Mouse (Mus musculus) hindbrain, embryonic 10.5 days (tissue): ENCODE results near the gene Chn1. TPM values are rescaled to one million over a fixed set of nuclear protein-coding genes. Genes with fewer than 3 reads are reported as not detected.
A peak's percentile ranks its signal among the peaks of the same experiment; 100 is the strongest.
"Not testable (repeated sequence)": the region's sequence is repeated elsewhere in the genome, so short reads cannot be mapped to it uniquely, and the experiment has no call there.

Source experiments
- DNase-seq: peaks from one replicate; pipeline ENCODE4 v3.0.0-alpha.2; 2017; ENCODE audit warnings: low spot score
- H3K27ac ChIP-seq: fragments of 300-500 bp; sonication (generic); 2 replicates; pipeline ENCODE4 v1.5.1; 2016; ENCODE audit warnings: mild to moderate bottlenecking, moderate library complexity
- H3K27me3 ChIP-seq: fragments of 300-500 bp; sonication (generic); 2 replicates; pipeline ENCODE4 v1.6.1; 2016; ENCODE audit warnings: mild to moderate bottlenecking; ENCODE audit not compliant: poor library complexity, insufficient read depth, severe bottlenecking
- H3K36me3 ChIP-seq: fragments of 300-500 bp; sonication (generic); 2 replicates; pipeline ENCODE4 v1.6.1; 2016; ENCODE audit warnings: mild to moderate bottlenecking, moderate library complexity
- H3K4me1 ChIP-seq: fragments of 300-500 bp; sonication (generic); replicated peaks from 2 replicates; pipeline ENCODE4 v1.6.1; 2016; ENCODE audit warnings: mild to moderate bottlenecking
- H3K4me3 ChIP-seq: fragments of 300-500 bp; sonication (generic); 2 replicates; pipeline ENCODE4 v1.5.1; 2016; ENCODE audit warnings: mild to moderate bottlenecking, moderate library complexity
- H3K9me3 ChIP-seq: fragments of 300-500 bp; sonication (generic); 2 replicates; pipeline ENCODE4 v1.6.1; 2016; ENCODE audit warnings: mild to moderate bottlenecking, moderate library complexity
- WGBS: fragments of 180-500 bp; shearing (Covaris S2); methylation state at CpG from one replicate; pipeline ENCODE4 v1.1.7; 2016; 5-methylcytosine and 5-hydroxymethylcytosine counted together
- polyA plus RNA-seq: library from polyadenylated mRNA; unstranded; fragments of >200 nt; fragmentation: Nextera tagmentation; extraction: Ambion mirVana; gene quantifications from 2 replicates; pipeline ENCODE4 v1.2.1, GENCODE M21; 2016

Gene Chn1
- polyA plus RNA-seq = 44.7 and 68.4 TPM in 2 replicates

- H3K36me3 ChIP-seq = no peaks in the 10 kb centered on the region
- no peaks in the 10 kb centered on the region for H3K27me3 ChIP-seq
- H3K27ac ChIP-seq = peak within 1 kb of the TSS; percentile 99
- H3K9me3 ChIP-seq = no peaks in the 10 kb centered on the region
- peaks cover 38% of the 10 kb centered on the region for H3K4me1 ChIP-seq
- peak; percentile 90 for DNase-seq
- under 1% methylated on average over 122 of the region's 131 CpGs for WGBS
- peak within 1 kb of the TSS; percentile 86 for H3K4me3 ChIP-seq
Measured at GRCm38 (mm10) chr2:73774786-73775682, at the start of gene Chn1. Chn1 (minus strand) TSS chr2:73775346.

GRCm38 (mm10) chr2:73818742-73819141, 43.6 kb upstream of the Chn1 start:
- Histone ChIP-seq H3K27ac (no peak overlapping the region), H3K4me1 (no peaks in the 10 kb centered on the region), H3K4me3 (no peak overlapping the region), H3K9me3 (no peaks in the 10 kb centered on the region), H3K36me3 (peaks cover 54% of the 10 kb centered on the region), H3K27me3 (no peaks in the 10 kb centered on the region)
- 85% methylated on average over 4 of the region's 4 CpGs for WGBS
- DNase-seq = no peak

GRCm38 (mm10) chr2:73807609-73808008, 32.5 kb upstream of the Chn1 start:
- 88% methylated on average over 8 of the region's 8 CpGs for WGBS
- no peaks in the 10 kb centered on the region for H3K36me3 ChIP-seq
- H3K4me1 ChIP-seq = no peaks in the 10 kb centered on the region
- no peak overlapping the region for H3K4me3 ChIP-seq
- DNase-seq = no peak
- H3K9me3 ChIP-seq = no peaks in the 10 kb centered on the region
- no peaks in the 10 kb centered on the region for H3K27me3 ChIP-seq
- no peak overlapping the region for H3K27ac ChIP-seq

GRCm38 (mm10) chr2:73800127-73800526, 25.0 kb upstream of the Chn1 start:
- not testable (repeated sequence) for H3K27me3 ChIP-seq, H3K27ac ChIP-seq, H3K9me3 ChIP-seq, DNase-seq, H3K4me3 ChIP-seq, H3K36me3 ChIP-seq, H3K4me1 ChIP-seq
- WGBS = 92% methylated on average over 9 of the region's 9 CpGs

GRCm38 (mm10) chr2:73798786-73799185, 23.6 kb upstream of the Chn1 start:
- H3K27ac ChIP-seq = no peak overlapping the region
- no peak overlapping the region for H3K4me3 ChIP-seq
- no peaks in the 10 kb centered on the region for H3K36me3 ChIP-seq
- H3K27me3 ChIP-seq = no peaks in the 10 kb centered on the region
- no peak for DNase-seq
- 75% methylated on average over 5 of the region's 5 CpGs for WGBS
- no peaks in the 10 kb centered on the region for H3K9me3 ChIP-seq
- H3K4me1 ChIP-seq = no peaks in the 10 kb centered on the region

- 68% methylated on average over 4 of the region's 4 CpGs for WGBS
- Histone ChIP-seq H3K9me3 (no peaks in the 10 kb centered on the region), H3K4me3 (no peak overlapping the region), H3K4me1 (no peaks in the 10 kb centered on the region), H3K36me3 (no peaks in the 10 kb centered on the region), H3K27ac (no peak overlapping the region), H3K27me3 (no peaks in the 10 kb centered on the region)
- DNase-seq = no peak
Measured at GRCm38 (mm10) chr2:73798136-73798535, 23.0 kb upstream of the Chn1 start.

GRCm38 (mm10) chr2:73791846-73792630, 16.9 kb upstream of the Chn1 start:
- H3K27me3 ChIP-seq = peaks cover 3% of the 10 kb centered on the region; the same call in 1 of the 2 replicates
- H3K9me3 ChIP-seq = no peaks in the 10 kb centered on the region
- H3K4me3 ChIP-seq = no peak overlapping the region
- H3K27ac ChIP-seq = no peak overlapping the region
- no peaks in the 10 kb centered on the region for H3K36me3 ChIP-seq
- no peaks in the 10 kb centered on the region for H3K4me1 ChIP-seq
- DNase-seq = peak; percentile 19
- 55% methylated on average over 19 of the region's 19 CpGs for WGBS

GRCm38 (mm10) chr2:73790332-73790731, 15.2 kb upstream of the Chn1 start:
- H3K27ac ChIP-seq = no peak overlapping the region
- 90% methylated on average over 2 of the region's 2 CpGs for WGBS
- no peak overlapping the region for H3K4me3 ChIP-seq
- peaks cover 3% of the 10 kb centered on the region; the same call in 1 of the 2 replicates for H3K27me3 ChIP-seq
- H3K36me3 ChIP-seq = no peaks in the 10 kb centered on the region
- no peaks in the 10 kb centered on the region for H3K9me3 ChIP-seq
- DNase-seq = no peak
- no peaks in the 10 kb centered on the region for H3K4me1 ChIP-seq

GRCm38 (mm10) chr2:73788395-73788794, 13.2 kb upstream of the Chn1 start:
- no peak for DNase-seq
- no peaks in the 10 kb centered on the region for H3K36me3 ChIP-seq
- H3K9me3 ChIP-seq = no peaks in the 10 kb centered on the region
- H3K4me1 ChIP-seq = no peaks in the 10 kb centered on the region
- 81% methylated on average over 6 of the region's 6 CpGs for WGBS
- H3K27ac ChIP-seq = no peak overlapping the region
- H3K27me3 ChIP-seq = peaks cover 3% of the 10 kb centered on the region; the same call in 1 of the 2 replicates
- no peak overlapping the region for H3K4me3 ChIP-seq

- no peak for DNase-seq
- 60% methylated on average over 9 of the region's 9 CpGs for WGBS
Measured at GRCm38 (mm10) chr2:73782371-73782905, 7.3 kb upstream of the Chn1 start.

GRCm38 (mm10) chr2:73780321-73781010, 5.3 kb upstream of the Chn1 start:
- DNase-seq = no peak
- H3K4me3 ChIP-seq = no peak overlapping the region
- no peaks in the 10 kb centered on the region for H3K27me3 ChIP-seq
- H3K36me3 ChIP-seq = no peaks in the 10 kb centered on the region
- 92% methylated on average over 14 of the region's 14 CpGs for WGBS
- no peaks in the 10 kb centered on the region for H3K9me3 ChIP-seq
- H3K27ac ChIP-seq = no peak overlapping the region
- peaks cover 14% of the 10 kb centered on the region; the same call in 1 of the 2 replicates for H3K4me1 ChIP-seq

More at GRCm38 (mm10) chr2:73782371-73782905, 7.3 kb upstream of the Chn1 start:
- 0 out of 2 replicates have a peak, but pooled peaks cover under 1% of the 10 kb centered on the region for H3K4me1 ChIP-seq
- H3K9me3 ChIP-seq = no peaks in the 10 kb centered on the region
- no peak overlapping the region for H3K27ac ChIP-seq
- no peaks in the 10 kb centered on the region for H3K27me3 ChIP-seq
- H3K36me3 ChIP-seq = no peaks in the 10 kb centered on the region
- H3K4me3 ChIP-seq = no peak overlapping the region

- DNase-seq = no peak
- Histone ChIP-seq H3K27me3 (no peaks in the 10 kb centered on the region), H3K4me3 (no peak overlapping the region), H3K36me3 (no peaks in the 10 kb centered on the region), H3K27ac (no peak overlapping the region), H3K9me3 (no peaks in the 10 kb centered on the region), H3K4me1 (peaks cover 14% of the 10 kb centered on the region; the same call in 1 of the 2 replicates)
- WGBS = 88% methylated on average over 7 of the region's 7 CpGs
Measured at GRCm38 (mm10) chr2:73779796-73780195, 4.7 kb upstream of the Chn1 start.
